Mouse (Mus musculus) adrenal gland (tissue): ENCODE measurements at regions not wholly inside any gene's neighbourhood (a gene's known extent, or its start where the extent isn't known, plus 50 kb on each side); places are given as distances from the start of the nearest gene placed in this dataset.

ENCODE experiments used
- intact Hi-C: fragments of 180-260 bp; cut with DNase I; formaldehyde crosslinking; loops from one replicate; pipeline ENCODE4 v1.15.1; 2025

- intact Hi-C loops: no loop called here
These were observed 425.6 kb downstream of the Adgrl2 start for GRCm38 (mm10) chr3:148564716-148565115.

GRCm38 (mm10) chr3:148561211-148561610 lies 429.1 kb downstream of the Adgrl2 start:
- intact Hi-C loops: no loop called here

DNA sequence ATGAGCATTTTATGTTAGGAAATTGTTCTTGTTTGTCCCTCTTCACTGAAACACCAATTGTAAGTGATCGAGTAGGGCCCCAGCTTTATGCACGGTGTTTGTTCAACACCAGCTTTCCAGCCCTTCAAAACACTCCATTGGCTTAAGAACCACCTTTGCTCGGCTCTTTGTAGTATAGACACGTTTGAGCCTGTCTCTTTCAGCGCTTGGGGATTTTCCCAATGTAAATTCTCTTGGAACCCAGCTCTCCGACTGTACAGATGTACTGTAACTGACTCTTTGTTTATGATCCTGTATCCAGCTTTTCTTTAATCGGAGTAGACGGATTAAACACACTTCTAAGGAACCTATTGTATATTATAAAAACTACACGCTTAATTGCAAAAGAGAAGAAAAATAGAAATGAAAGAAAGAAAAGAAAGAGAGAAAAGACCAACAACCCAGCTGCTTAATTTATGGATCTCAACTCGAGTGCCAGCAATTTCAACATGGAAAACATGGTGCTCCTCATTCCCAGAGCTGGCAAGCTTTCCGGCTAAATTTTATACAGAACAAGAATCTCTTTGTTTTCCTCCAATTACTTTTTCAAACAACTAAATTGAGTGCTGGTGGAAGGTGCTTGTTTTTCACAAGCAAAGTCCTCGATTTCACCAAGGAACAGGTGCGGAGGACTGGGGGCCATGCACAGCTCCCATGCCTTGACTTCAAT lies 430.4 kb downstream of the Adgrl2 start:
- intact Hi-C loops: no loop called here

DNA sequence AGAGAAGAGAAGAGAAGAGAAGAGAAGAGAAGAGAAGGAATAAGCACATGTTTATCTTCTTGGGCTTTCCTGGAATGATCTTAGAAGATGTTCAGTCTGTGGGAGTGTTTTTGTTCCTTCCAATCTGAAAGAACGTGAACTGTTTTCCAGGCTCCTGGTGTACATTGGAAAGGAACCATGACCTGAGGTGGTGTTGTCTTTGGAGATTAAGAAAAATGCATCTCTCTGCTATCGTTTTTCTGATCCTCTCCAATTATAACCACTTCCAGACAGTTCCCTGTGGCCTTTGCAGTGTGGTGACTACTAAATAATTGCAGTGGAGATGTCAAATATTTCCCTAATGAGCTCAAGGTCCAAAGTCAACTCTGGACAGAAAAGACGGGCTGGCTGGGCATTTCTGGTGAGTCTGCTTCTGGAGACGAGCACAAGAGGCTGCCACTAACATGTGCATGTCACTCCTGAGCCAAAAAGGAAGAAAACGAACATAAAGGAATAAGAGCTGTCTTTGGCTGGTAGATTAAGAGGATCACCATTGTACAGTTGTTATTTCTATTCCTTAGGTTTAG lies 431.7 kb downstream of the Adgrl2 start:
- intact Hi-C loops: no loop called here

- intact Hi-C loops: no loop called here
These were observed 435.0 kb downstream of the Adgrl2 start for GRCm38 (mm10) chr3:148555324-148555723.

DNA sequence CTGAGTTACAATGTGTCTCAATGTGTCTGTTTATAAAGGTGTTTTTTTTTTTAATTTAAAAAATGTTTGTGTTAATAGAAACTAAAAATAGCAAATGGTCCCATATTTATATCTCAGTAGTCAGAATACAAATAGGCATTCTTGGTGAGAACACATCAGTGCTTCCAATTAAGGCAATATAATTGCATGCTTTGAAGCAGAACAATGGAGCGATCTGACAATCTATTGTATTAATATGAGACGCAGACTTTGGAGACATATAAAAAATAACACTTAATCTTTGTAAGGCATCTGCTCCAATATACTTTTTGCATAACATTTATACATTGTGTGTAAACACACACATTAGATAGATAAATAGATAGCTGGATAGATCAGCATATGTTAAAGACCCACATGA lies 439.6 kb downstream of the Adgrl2 start:
- intact Hi-C loops: no loop called here

- intact Hi-C loops: no loop called here
These were observed 445.4 kb downstream of the Adgrl2 start for GRCm38 (mm10) chr3:148544929-148545328.

DNA sequence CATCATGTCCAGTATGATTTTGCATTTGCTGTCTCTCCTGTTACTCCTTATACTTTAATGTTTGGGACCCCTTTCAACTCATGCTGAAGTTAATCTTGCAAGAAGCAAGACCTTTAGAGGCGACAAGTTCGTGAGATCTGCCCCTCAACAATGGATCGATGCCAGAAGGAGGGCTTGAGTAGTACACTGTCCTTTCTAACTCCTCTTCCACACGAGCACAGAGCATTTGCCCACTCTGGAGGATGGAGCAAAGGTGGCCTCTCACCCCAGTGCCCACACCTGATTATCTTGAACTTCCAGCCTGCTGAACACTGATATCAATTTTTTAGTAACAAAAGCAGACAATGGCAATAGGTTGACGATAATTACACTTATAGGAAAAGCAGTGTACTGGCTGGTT lies 448.1 kb downstream of the Adgrl2 start:
- intact Hi-C loops: no loop called here

GRCm38 (mm10) chr3:148537669-148538271 lies 452.6 kb downstream of the Adgrl2 start:
- intact Hi-C loops: no loop called here

- intact Hi-C loops: no loop called here
These were observed 460.5 kb downstream of the Adgrl2 start for GRCm38 (mm10) chr3:148529893-148530292.

DNA sequence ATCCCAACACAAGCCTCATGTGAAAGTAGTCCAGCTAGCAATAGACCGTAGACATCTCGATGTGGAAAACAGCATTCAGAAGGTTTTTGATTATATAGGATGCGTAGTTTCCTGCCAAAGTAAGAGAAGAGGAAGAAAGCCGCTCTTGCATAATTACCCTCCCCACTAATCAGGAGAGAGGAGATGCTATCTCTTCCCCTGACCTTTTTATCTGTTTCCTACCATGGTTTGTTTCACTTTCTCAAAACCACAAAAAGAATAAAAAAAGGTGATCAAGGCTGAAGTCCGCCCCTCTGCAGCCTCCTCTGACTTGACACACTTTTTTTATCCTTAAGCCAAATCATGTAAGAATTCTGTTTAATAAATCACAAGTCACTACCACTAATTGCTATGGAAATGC lies 480.0 kb downstream of the Adgrl2 start:
- intact Hi-C loops: no loop called here

DNA sequence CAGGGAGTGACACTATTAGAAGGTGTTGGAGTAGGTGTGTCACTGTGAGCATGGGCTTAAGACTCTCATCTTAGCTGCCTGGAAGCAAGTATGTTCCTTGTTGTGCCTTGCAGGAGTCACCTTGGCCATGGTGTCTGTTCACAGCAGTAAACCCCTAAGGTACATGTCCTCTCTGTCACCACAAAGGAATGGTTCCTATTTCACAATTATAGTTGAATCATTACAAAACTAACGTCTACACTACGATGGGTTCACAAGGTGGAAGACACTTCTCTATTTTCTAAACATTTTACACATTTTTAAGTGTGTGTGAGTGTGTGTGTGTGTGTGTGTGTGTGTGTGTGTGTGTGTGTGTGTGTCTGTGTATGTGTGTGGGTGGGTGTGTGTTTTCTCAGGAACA lies 485.4 kb downstream of the Adgrl2 start:
- intact Hi-C loops: no loop called here

DNA sequence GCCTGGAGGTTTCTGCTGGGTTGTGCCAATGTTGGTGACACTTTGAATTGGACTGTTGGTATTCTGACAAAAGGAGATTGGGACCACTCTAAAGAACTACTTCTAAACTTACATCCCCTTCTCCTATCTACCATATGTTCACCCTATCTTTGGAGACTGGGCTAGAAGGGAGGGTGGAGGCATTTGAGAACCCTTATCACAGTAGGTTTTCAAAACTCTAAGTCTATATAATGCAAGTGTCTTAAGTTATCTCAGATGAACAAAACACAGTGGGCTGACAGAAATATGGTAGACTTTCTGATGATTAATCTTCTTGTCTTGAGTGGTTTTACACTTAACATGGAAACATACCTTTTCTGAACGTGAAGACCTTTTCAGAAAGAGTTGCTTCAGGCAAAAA lies 486.9 kb downstream of the Adgrl2 start:
- intact Hi-C loops: no loop called here

- intact Hi-C loops: no loop called here
These were observed 488.6 kb downstream of the Adgrl2 start for GRCm38 (mm10) chr3:148501801-148502200.

DNA sequence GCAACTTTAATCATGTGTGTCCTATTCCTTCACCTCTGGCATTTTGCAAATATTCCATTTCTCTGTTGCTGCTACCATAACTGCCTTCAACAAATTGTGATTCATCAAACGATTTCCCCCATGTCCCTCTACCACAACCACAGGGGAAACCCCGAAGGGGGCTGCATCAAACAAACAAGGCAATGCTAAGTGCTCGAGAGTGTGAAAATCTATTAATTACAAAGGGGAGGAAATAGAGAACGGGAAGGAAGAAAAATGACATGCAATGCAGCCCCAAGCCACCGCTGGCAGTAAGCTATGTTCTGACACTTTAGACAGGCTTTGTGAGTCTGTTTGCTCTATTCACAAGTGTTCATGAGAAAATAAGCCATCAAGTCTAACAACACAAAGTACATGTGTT lies 493.7 kb downstream of the Adgrl2 start:
- intact Hi-C loops: no loop called here

DNA sequence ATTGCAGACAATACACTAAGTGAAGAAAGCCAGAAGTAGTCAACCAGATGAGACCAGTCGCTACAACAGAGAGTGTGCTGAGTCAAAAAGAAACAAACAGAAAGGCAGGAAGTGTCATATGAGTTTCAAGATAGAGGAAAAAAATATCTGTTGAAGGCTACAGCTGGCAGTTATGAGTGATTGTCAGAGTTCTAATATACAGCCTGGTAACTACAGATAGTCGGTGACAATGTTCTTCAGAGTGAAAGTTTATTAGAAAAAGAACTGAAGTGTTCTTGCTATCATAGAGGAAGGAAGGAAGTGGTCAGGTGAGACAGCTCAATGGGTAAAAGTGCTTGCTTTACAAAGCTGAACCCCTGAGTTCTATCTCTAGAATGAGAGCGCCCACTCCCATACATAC lies 499.1 kb downstream of the Adgrl2 start:
- intact Hi-C loops: no loop called here

DNA sequence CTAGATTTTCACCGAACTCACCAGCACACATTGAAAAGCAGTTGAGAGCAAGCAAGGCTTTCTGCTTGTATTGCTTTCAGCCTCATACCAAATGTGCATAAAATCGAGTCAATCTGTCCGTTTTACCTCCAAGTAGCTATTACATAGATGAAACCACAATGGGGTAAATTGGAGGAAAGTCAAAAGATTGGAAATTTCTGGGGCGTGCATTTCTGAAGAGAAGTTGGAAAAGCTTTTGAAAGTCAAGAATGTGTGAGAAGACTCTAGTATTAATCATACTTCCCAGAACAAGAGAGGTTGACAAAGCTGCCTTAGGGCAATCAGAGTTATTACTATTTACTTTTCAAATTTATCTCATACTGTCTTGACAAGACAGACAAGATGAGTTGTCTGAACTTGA lies 501.2 kb downstream of the Adgrl2 start:
- intact Hi-C loops: no loop called here

- intact Hi-C loops: no loop called here
These were observed 502.4 kb downstream of the Adgrl2 start for GRCm38 (mm10) chr3:148487949-148488348.

DNA sequence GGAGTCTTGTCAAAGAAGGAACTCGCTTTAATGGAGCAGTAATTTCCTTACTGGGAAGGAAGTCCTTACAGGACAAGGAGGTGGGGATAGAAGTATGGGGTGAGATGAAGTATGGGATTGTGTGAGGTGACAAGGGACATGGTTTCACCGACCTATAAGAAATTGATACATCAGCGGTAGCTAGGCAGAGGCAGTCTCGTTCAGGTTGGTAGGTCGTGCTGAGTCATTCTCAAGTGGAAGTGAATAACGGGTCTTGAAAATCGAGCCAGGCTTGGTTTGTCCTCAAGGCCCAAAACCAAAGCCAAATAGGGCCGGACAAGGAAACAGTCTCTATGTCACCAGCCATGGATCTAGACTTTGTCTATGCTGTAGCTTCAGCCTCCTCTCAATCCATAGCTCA lies 514.5 kb downstream of the Adgrl2 start:
- intact Hi-C loops: no loop called here

DNA sequence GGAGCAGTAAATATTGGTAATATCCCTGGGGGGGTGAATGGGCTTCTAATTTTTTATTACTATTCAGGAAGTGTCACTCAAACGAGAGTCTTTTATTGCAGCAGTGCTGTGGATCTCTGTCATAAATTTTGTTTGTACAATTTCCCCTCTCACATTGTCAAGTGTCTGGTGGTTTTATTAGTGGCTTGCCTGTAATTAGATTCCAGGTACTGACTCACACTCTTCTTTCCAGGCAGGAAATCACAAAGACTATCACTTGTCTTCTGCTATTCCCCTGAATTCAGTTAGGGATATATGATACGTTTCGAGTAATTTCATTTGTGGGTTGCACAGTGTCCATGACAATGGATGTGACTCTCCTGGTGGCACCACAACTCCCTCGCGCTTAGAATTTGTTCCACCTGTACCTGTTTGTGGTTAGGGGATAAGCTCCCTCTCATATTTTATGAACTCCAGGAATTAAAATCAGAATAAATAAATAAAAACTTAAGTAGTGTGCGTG lies 517.4 kb downstream of the Adgrl2 start:
- intact Hi-C loops: no loop called here

DNA sequence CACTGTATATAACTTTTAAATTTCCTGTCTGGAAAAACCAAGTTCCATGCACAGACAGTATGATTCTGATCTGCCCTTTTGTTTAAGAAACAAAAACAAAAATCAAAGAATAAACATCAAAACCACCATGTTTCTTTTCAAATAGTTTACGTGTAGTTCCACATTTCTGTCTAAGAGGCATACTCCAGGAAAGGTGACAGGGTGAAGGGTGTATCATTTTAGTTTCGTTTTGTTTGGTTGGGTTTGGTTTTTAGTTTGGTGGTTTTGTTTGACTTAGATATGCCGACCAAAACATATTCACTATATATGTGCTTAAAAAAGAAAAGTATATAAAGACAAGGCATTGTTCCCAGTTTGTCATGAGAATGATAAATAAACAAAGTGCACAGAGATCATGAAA lies 524.9 kb downstream of the Adgrl2 start:
- intact Hi-C loops: no loop called here

DNA sequence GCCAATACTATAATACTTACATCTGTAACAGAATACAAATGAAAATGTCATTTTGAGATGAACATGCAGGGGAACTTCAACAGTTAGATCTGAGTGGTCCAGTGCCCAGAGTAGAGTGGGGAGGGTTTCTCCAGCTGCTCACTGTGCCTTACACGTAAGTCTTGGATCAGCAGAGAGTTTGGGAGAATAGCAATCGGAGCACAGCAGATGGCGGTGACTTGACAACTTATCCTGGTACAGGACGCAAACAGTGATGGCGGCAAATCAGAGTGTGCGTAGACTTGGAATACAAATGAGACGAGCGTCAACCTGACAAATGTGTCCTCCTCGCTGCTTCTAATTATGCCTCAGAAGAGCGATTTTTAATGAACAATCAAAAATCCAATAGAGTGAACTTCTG lies 527.6 kb downstream of the Adgrl2 start:
- intact Hi-C loops: no loop called here

DNA sequence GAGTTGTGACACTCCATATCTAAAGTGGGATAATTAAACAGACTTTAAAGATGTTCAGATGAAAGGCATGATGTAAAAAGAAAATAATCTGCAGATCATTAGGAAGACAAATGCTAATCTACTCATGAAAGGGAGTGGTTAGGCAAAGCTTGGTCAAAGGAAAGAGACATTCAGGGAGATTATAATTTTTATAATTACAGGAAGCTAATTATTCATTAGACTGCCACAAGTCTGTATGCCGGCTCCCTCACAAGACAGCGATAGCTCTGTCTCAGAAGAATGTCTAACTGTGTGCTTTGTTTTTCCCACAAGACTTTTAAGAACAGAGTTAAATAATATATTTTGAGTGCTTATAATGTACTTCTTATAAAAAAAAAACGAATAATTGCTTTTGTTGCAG lies 541.5 kb downstream of the Adgrl2 start:
- intact Hi-C loops: no loop called here
